Mouse (Mus musculus) C2C12 (cell line): ENCODE measurements around the gene P2rx4.

Source experiments
- CEBPB ChIP-seq: IDR thresholded peaks from one replicate; pipeline ENCODE4 v1.6.1; 2011; ENCODE audit warnings: low read depth, mild to moderate bottlenecking, control low read depth, moderate library complexity
- CTCF ChIP-seq: IDR thresholded peaks from one replicate; pipeline ENCODE4 v1.5.1; 2011; ENCODE audit not compliant: control insufficient read depth, insufficient read depth, insufficient read length
- FOSL1 ChIP-seq: IDR thresholded peaks from one replicate; pipeline ENCODE4 v1.8.0; 2011; ENCODE audit warnings: mild to moderate bottlenecking, low read length; ENCODE audit not compliant: poor library complexity, insufficient read depth, severe bottlenecking
- USF1 ChIP-seq: IDR thresholded peaks from one replicate; pipeline ENCODE4 v1.6.1; 2011; ENCODE audit warnings: low read depth, mild to moderate bottlenecking, control low read depth, moderate library complexity

GRCm38 (mm10) chr5:122778231-122779226 is 71.2 kb downstream of the P2rx4 start:
- no peak for TF ChIP-seq CTCF
- no peak for TF ChIP-seq CEBPB
- TF ChIP-seq USF1 = no peak
- no peak for TF ChIP-seq FOSL1
